Mouse (Mus musculus): ENCODE measurements around the gene Zfp385b. TPM values are rescaled to one million over a fixed set of nuclear protein-coding genes. Genes with fewer than 3 reads are reported as not detected.

The Zfp385b gene
- polyA plus RNA-seq, 1 experiment from 2014 or later, result 8.1 TPM

- WGBS (ENCODE audit: insufficient replicate concordance), result 46% methylated on average over 15 of the region's 15 CpGs
- Histone ChIP-seq H3K36me3 (ENCODE audit: control insufficient read depth, insufficient read depth) (no peaks in the 10 kb centered on the region), H3K4me1 (ENCODE audit: control insufficient read depth, low read depth, low read length) (no peaks in the 10 kb centered on the region; the same call in 1 of the 2 replicates), H3K9ac (ENCODE audit: low read depth, low read length) (no peak overlapping the region), H3K9me3 (replicated peaks; ENCODE audit: control insufficient read depth, low read length) (no peaks in the 10 kb centered on the region), H3K4me3 (ENCODE audit: low read depth, low read length) (no peak overlapping the region), H3K27me3 (ENCODE audit: control insufficient read depth, insufficient read depth, low read depth, low read length) (no peaks in the 10 kb centered on the region), H3K27ac (ENCODE audit: low read length) (no peak overlapping the region), H3K4me2 (ENCODE audit: low read depth, low read length) (no peak overlapping the region)
- ATAC-seq (ENCODE audit: low read depth), result peak; percentile 51
Measured at GRCm38 (mm10) chr2:77567528-77568435, 251.7 kb downstream of the Zfp385b start.

- no peaks in the 10 kb centered on the region for H3K9me3 ChIP-seq (replicated peaks; ENCODE audit: control insufficient read depth, low read length)
- no peaks in the 10 kb centered on the region for H3K36me3 ChIP-seq (ENCODE audit: control insufficient read depth, insufficient read depth)
- no peak overlapping the region for H3K9ac ChIP-seq (ENCODE audit: low read depth, low read length)
- ATAC-seq (ENCODE audit: low read depth), result no peak
- 25% methylated on average over 1 of the region's 1 CpGs for WGBS (ENCODE audit: insufficient replicate concordance)
- H3K4me2 ChIP-seq (ENCODE audit: low read depth, low read length), result no peak overlapping the region
- H3K27me3 ChIP-seq (ENCODE audit: control insufficient read depth, insufficient read depth, low read depth, low read length), result no peaks in the 10 kb centered on the region
- no peak overlapping the region for H3K4me3 ChIP-seq (ENCODE audit: low read depth, low read length)
- no peak overlapping the region for H3K27ac ChIP-seq (ENCODE audit: low read length)
- no peaks in the 10 kb centered on the region; the same call in 1 of the 2 replicates for H3K4me1 ChIP-seq (ENCODE audit: control insufficient read depth, low read depth, low read length)
Measured at GRCm38 (mm10) chr2:77563706-77564105, 255.7 kb downstream of the Zfp385b start.

GRCm38 (mm10) chr2:77561941-77562340, 257.5 kb downstream of the Zfp385b start:
- H3K9ac ChIP-seq (ENCODE audit: low read depth, low read length), result no peak overlapping the region
- 78% methylated on average over 5 of the region's 5 CpGs for WGBS (ENCODE audit: insufficient replicate concordance)
- H3K36me3 ChIP-seq (ENCODE audit: control insufficient read depth, insufficient read depth), result no peaks in the 10 kb centered on the region
- no peaks in the 10 kb centered on the region for H3K4me1 ChIP-seq (ENCODE audit: control insufficient read depth, low read depth, low read length)
- H3K27ac ChIP-seq (ENCODE audit: low read length), result no peak overlapping the region
- no peaks in the 10 kb centered on the region for H3K27me3 ChIP-seq (ENCODE audit: control insufficient read depth, insufficient read depth, low read depth, low read length)
- no peak overlapping the region for H3K4me3 ChIP-seq (ENCODE audit: low read depth, low read length)
- H3K4me2 ChIP-seq (ENCODE audit: low read depth, low read length), result no peak overlapping the region
- no peak for ATAC-seq (ENCODE audit: low read depth)
- no peaks in the 10 kb centered on the region for H3K9me3 ChIP-seq (replicated peaks; ENCODE audit: control insufficient read depth, low read length)

DNA sequence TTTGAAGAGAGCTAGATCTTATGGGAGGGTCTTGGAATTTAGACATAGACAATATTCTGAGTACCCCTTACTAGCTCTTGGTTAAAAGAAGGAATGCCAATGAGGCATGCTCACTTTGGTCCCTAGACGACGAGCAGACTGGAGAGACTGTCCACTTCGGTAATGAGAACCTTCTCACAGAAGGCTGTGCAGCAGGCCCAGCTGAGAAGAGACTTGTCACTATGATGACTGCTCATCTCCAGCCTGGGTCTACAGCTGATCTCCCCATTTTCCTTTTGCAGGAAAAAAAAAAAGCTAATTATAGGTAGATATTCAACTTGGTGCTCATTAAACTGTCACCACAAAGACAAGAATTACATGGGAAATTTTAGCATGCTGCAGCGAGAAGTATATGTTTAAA, 262.5 kb downstream of the Zfp385b start:
- Histone ChIP-seq H3K27me3 (ENCODE audit: control insufficient read depth, insufficient read depth, low read depth, low read length) (no peaks in the 10 kb centered on the region), H3K4me3 (ENCODE audit: low read depth, low read length) (no peak overlapping the region), H3K9me3 (replicated peaks; ENCODE audit: control insufficient read depth, low read length) (no peaks in the 10 kb centered on the region), H3K4me2 (ENCODE audit: low read depth, low read length) (no peak overlapping the region), H3K27ac (ENCODE audit: low read length) (no peak overlapping the region), H3K36me3 (ENCODE audit: control insufficient read depth, insufficient read depth) (no peaks in the 10 kb centered on the region), H3K4me1 (ENCODE audit: control insufficient read depth, low read depth, low read length) (no peaks in the 10 kb centered on the region), H3K9ac (ENCODE audit: low read depth, low read length) (no peak overlapping the region)
- ATAC-seq (ENCODE audit: low read depth), result no peak
- 74% methylated on average over 4 of the region's 4 CpGs for WGBS (ENCODE audit: insufficient replicate concordance)

- Histone ChIP-seq H3K9ac (ENCODE audit: low read depth, low read length) (no peak overlapping the region), H3K36me3 (ENCODE audit: control insufficient read depth, insufficient read depth) (no peaks in the 10 kb centered on the region), H3K27me3 (ENCODE audit: control insufficient read depth, insufficient read depth, low read depth, low read length) (no peaks in the 10 kb centered on the region), H3K27ac (ENCODE audit: low read length) (no peak overlapping the region), H3K4me2 (ENCODE audit: low read depth, low read length) (no peak overlapping the region), H3K4me1 (ENCODE audit: control insufficient read depth, low read depth, low read length) (no peaks in the 10 kb centered on the region), H3K9me3 (replicated peaks; ENCODE audit: control insufficient read depth, low read length) (no peaks in the 10 kb centered on the region), H3K4me3 (ENCODE audit: low read depth, low read length) (no peak overlapping the region)
- 73% methylated on average over 7 of the region's 7 CpGs for WGBS (ENCODE audit: insufficient replicate concordance)
- ATAC-seq (ENCODE audit: low read depth), result no peak
Measured at GRCm38 (mm10) chr2:77555980-77556379, 263.5 kb downstream of the Zfp385b start.

GRCm38 (mm10) chr2:77552675-77553074, 266.8 kb downstream of the Zfp385b start:
- Histone ChIP-seq H3K9ac (ENCODE audit: low read depth, low read length) (no peak overlapping the region), H3K9me3 (replicated peaks; ENCODE audit: control insufficient read depth, low read length) (no peaks in the 10 kb centered on the region), H3K4me3 (ENCODE audit: low read depth, low read length) (no peak overlapping the region), H3K36me3 (ENCODE audit: control insufficient read depth, insufficient read depth) (no peaks in the 10 kb centered on the region), H3K27me3 (ENCODE audit: control insufficient read depth, insufficient read depth, low read depth, low read length) (no peaks in the 10 kb centered on the region), H3K27ac (ENCODE audit: low read length) (no peak overlapping the region), H3K4me1 (ENCODE audit: control insufficient read depth, low read depth, low read length) (no peaks in the 10 kb centered on the region), H3K4me2 (ENCODE audit: low read depth, low read length) (no peak overlapping the region)
- WGBS (ENCODE audit: insufficient replicate concordance), result 54% methylated on average over 8 of the region's 8 CpGs
- no peak for ATAC-seq (ENCODE audit: low read depth)

- no peak; the same call in 1 of the 2 replicates for ATAC-seq (ENCODE audit: low read depth)
- no peak overlapping the region for H3K9ac ChIP-seq (ENCODE audit: low read depth, low read length)
- H3K4me3 ChIP-seq (ENCODE audit: low read depth, low read length), result no peak overlapping the region
- H3K4me1 ChIP-seq (ENCODE audit: control insufficient read depth, low read depth, low read length), result peaks cover 18% of the 10 kb centered on the region
- 0 out of 2 replicates have a peak overlapping the region, but pooled peaks have one; percentile 42 for H3K4me2 ChIP-seq (ENCODE audit: low read depth, low read length)
- no peaks in the 10 kb centered on the region for H3K9me3 ChIP-seq (replicated peaks; ENCODE audit: control insufficient read depth, low read length)
- 50% methylated on average over 1 of the region's 1 CpGs for WGBS (ENCODE audit: insufficient replicate concordance)
- no peaks in the 10 kb centered on the region for H3K27me3 ChIP-seq (ENCODE audit: control insufficient read depth, insufficient read depth, low read depth, low read length)
- no peaks in the 10 kb centered on the region for H3K36me3 ChIP-seq (ENCODE audit: control insufficient read depth, insufficient read depth)
- peak overlapping the region; percentile 69 for H3K27ac ChIP-seq (ENCODE audit: low read length)
Measured at GRCm38 (mm10) chr2:77543388-77543787, 276.1 kb downstream of the Zfp385b start.

DNA sequence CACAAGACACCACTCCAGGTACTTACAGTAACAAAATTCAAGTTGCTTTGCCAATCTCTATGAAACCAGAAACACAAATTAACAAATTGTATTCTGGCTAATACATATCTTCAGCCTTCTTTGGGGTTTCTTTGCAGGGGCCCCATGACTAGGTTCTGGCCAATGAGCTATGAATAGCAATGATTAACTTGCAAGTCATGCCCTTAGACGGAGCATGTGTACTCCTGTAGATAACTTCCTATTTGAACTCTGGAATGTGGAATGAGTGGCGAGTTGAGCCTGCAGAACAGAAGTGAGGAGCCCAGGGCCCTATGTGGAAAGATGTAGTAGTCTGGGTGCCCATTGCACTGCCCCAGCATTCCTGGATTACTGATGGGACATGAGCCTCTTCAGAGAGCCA, 276.8 kb downstream of the Zfp385b start:
- H3K36me3 ChIP-seq (ENCODE audit: control insufficient read depth, insufficient read depth), result no peaks in the 10 kb centered on the region
- no peaks in the 10 kb centered on the region for H3K9me3 ChIP-seq (replicated peaks; ENCODE audit: control insufficient read depth, low read length)
- H3K27me3 ChIP-seq (ENCODE audit: control insufficient read depth, insufficient read depth, low read depth, low read length), result no peaks in the 10 kb centered on the region
- 7% methylated on average over 2 of the region's 2 CpGs for WGBS (ENCODE audit: insufficient replicate concordance)
- peak overlapping the region; percentile 69 for H3K27ac ChIP-seq (ENCODE audit: low read length)
- no peak overlapping the region for H3K4me3 ChIP-seq (ENCODE audit: low read depth, low read length)
- H3K4me1 ChIP-seq (ENCODE audit: control insufficient read depth, low read depth, low read length), result peaks cover 18% of the 10 kb centered on the region
- no peak overlapping the region for H3K9ac ChIP-seq (ENCODE audit: low read depth, low read length)
- peak overlapping the region; percentile 42; the same call in 1 of the 2 replicates for H3K4me2 ChIP-seq (ENCODE audit: low read depth, low read length)
- peak; percentile 94 for ATAC-seq (ENCODE audit: low read depth)

DNA sequence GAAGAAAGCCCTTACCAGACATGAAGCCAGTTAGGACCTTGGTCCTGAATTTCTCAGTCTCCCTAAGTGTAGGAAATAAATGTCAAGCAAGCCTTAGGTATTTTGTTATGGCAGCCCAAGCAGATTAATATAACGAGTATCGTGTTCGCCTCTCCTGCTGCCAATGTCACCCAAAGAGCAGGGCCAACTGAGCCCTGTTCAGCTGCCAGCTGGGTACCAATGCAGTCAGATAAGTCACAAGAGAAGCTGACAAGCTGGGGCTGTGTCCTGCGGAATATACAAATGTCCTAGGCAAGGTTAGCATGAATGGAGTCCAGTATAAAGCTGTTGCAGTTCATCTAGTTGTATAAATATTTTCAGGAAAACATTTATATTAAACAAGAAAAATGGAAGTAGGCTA, 277.8 kb downstream of the Zfp385b start:
- Histone ChIP-seq H3K4me3 (ENCODE audit: low read depth, low read length) (no peak overlapping the region), H3K9me3 (replicated peaks; ENCODE audit: control insufficient read depth, low read length) (no peaks in the 10 kb centered on the region), H3K27me3 (ENCODE audit: control insufficient read depth, insufficient read depth, low read depth, low read length) (no peaks in the 10 kb centered on the region), H3K4me1 (ENCODE audit: control insufficient read depth, low read depth, low read length) (peaks cover 18% of the 10 kb centered on the region), H3K9ac (ENCODE audit: low read depth, low read length) (no peak overlapping the region), H3K4me2 (ENCODE audit: low read depth, low read length) (no peak overlapping the region), H3K36me3 (ENCODE audit: control insufficient read depth, insufficient read depth) (no peaks in the 10 kb centered on the region), H3K27ac (ENCODE audit: low read length) (peak overlapping the region; percentile 47)
- 75% methylated on average over 4 of the region's 4 CpGs for WGBS (ENCODE audit: insufficient replicate concordance)
- no peak for ATAC-seq (ENCODE audit: low read depth)

All from liver, embryonic 16.5 days (tissue).